Mouse (Mus musculus) embryonic facial prominence, embryonic 14.5 days (tissue): ENCODE measurements around the gene Nol3. TPM values are rescaled to one million over a fixed set of nuclear protein-coding genes. Genes with fewer than 3 reads are reported as not detected.
A peak's percentile ranks its signal among the peaks of the same experiment; 100 is the strongest.

Source experiments
- ATAC-seq: fragments of 200-750 bp; cut with Nextera tagmentation; 2 replicates; pipeline ENCODE4 v1.8.0; 2017; ENCODE audit warnings: low read depth, moderate number of reproducible peaks, moderate TSS enrichment
- DNase-seq: peaks from one replicate; pipeline ENCODE4 v3.0.0-alpha.2; 2015; ENCODE audit warnings: low spot score
- H3K27ac ChIP-seq: fragments of 300-500 bp; sonication (generic); replicated peaks from 2 replicates; pipeline ENCODE4 v1.5.1; 2014; ENCODE audit warnings: low read depth, mild to moderate bottlenecking, low read length, moderate library complexity
- H3K27me3 ChIP-seq: fragments of 300-500 bp; sonication (generic); replicated peaks from 2 replicates; pipeline ENCODE4 v1.6.1; 2014; ENCODE audit warnings: low read length; ENCODE audit not compliant: control insufficient read depth, insufficient read depth
- H3K36me3 ChIP-seq: fragments of 300-500 bp; sonication (generic); 2 replicates; pipeline ENCODE4 v1.6.1; 2014; ENCODE audit warnings: low read length, mixed read lengths; ENCODE audit not compliant: control insufficient read depth, insufficient read depth
- H3K4me1 ChIP-seq: fragments of 300-500 bp; sonication (generic); 2 replicates; pipeline ENCODE4 v1.6.1; 2014; ENCODE audit warnings: antibody characterized with exemption, low read length; ENCODE audit not compliant: control insufficient read depth, insufficient read depth
- H3K4me2 ChIP-seq: fragments of 300-500 bp; sonication (generic); 2 replicates; pipeline ENCODE4 v1.6.1; 2014; ENCODE audit warnings: low read depth, mild to moderate bottlenecking, low read length, moderate library complexity, mixed read lengths
- H3K4me3 ChIP-seq: fragments of 300-500 bp; sonication (generic); 2 replicates; pipeline ENCODE4 v1.5.1; 2014; ENCODE audit warnings: low read depth, mild to moderate bottlenecking, low read length
- H3K9ac ChIP-seq: fragments of 300-500 bp; sonication (generic); 2 replicates; pipeline ENCODE4 v1.6.1; 2014; ENCODE audit warnings: low read depth, mild to moderate bottlenecking, low read length, moderate library complexity, mixed read lengths
- H3K9me3 ChIP-seq: fragments of 300-500 bp; sonication (generic); 2 replicates; pipeline ENCODE4 v1.6.1; 2016; ENCODE audit warnings: low read length; ENCODE audit not compliant: control insufficient read depth
- WGBS: fragments of 180-500 bp; shearing (Covaris S2); extraction: QIAGEN DNeasy Blood & Tissue Kit; methylation state at CpG from one replicate; pipeline ENCODE4 v1.1.7; 2014; 5-methylcytosine and 5-hydroxymethylcytosine counted together
- polyA plus RNA-seq: library from polyadenylated mRNA; unstranded; fragments of >200 nt; fragmentation: Nextera tagmentation; extraction: Ambion mirVana; gene quantifications from 2 replicates; pipeline ENCODE4 v1.2.1, GENCODE M21; 2014

Gene Nol3
- polyA plus RNA-seq, 1 experiment from 2014 or later = 5.4 TPM

GRCm38 (mm10) chr8:105297511-105298192 is 21.7 kb downstream of the Nol3 start, which contains the start of gene E2f4:
E2f4 (plus strand) TSS chr8:105297663.
- Histone ChIP-seq H3K4me2 (peak within 1 kb of the TSS; percentile 81), H3K27me3 (no peaks in the 10 kb centered on the region), H3K9ac (peak within 1 kb of the TSS; percentile 91), H3K9me3 (no peaks in the 10 kb centered on the region), H3K36me3 (peaks cover 37% of the 10 kb centered on the region), H3K4me1 (peaks cover 15% of the 10 kb centered on the region), H3K27ac (peak within 1 kb of the TSS; percentile 74), H3K4me3 (peak within 1 kb of the TSS; percentile 96)
- DNase-seq = peak; percentile 97
- under 1% methylated on average over 43 of the region's 58 CpGs for WGBS
- ATAC-seq = peak; percentile 94

GRCm38 (mm10) chr8:105298351-105299252 is 22.7 kb downstream of the Nol3 start:
- peaks cover 15% of the 10 kb centered on the region for H3K4me1 ChIP-seq
- H3K9ac ChIP-seq = peak overlapping the region; percentile 91
- WGBS = 51% methylated on average over 16 of the region's 18 CpGs
- H3K27ac ChIP-seq = no peak overlapping the region
- DNase-seq (no peak), ATAC-seq (no peak)
- H3K4me2 ChIP-seq = peak overlapping the region; percentile 81
- no peaks in the 10 kb centered on the region for H3K9me3 ChIP-seq
- H3K4me3 ChIP-seq = peak overlapping the region; percentile 96
- peaks cover 46% of the 10 kb centered on the region for H3K36me3 ChIP-seq
- H3K27me3 ChIP-seq = no peaks in the 10 kb centered on the region

GRCm38 (mm10) chr8:105299962-105300361 is 24.0 kb downstream of the Nol3 start:
- Histone ChIP-seq H3K9ac (no peak overlapping the region), H3K9me3 (no peaks in the 10 kb centered on the region), H3K4me2 (no peak overlapping the region), H3K27me3 (no peaks in the 10 kb centered on the region), H3K4me1 (peaks cover 18% of the 10 kb centered on the region), H3K36me3 (peaks cover 57% of the 10 kb centered on the region), H3K27ac (no peak overlapping the region), H3K4me3 (no peak overlapping the region)
- ATAC-seq (no peak), DNase-seq (no peak)
- 93% methylated on average over 8 of the region's 8 CpGs for WGBS

GRCm38 (mm10) chr8:105303396-105303795 is 27.5 kb downstream of the Nol3 start:
- Histone ChIP-seq H3K36me3 (peaks cover 69% of the 10 kb centered on the region), H3K9ac (no peak overlapping the region), H3K4me2 (no peak overlapping the region), H3K4me3 (no peak overlapping the region), H3K4me1 (peaks cover 18% of the 10 kb centered on the region), H3K27me3 (no peaks in the 10 kb centered on the region), H3K9me3 (no peaks in the 10 kb centered on the region), H3K27ac (no peak overlapping the region)
- WGBS = 84% methylated on average over 8 of the region's 8 CpGs
- no peak for ATAC-seq
- DNase-seq = no peak

GRCm38 (mm10) chr8:105303874-105304273 is 27.9 kb downstream of the Nol3 start:
- DNase-seq (no peak), ATAC-seq (no peak)
- H3K27ac ChIP-seq = no peak overlapping the region

GRCm38 (mm10) chr8:105304325-105305210 is 28.6 kb downstream of the Nol3 start:
- DNase-seq = peak; percentile 56
- 57% methylated on average over 9 of the region's 9 CpGs for WGBS
- no peaks in the 10 kb centered on the region for H3K9me3 ChIP-seq
- no peak overlapping the region for H3K4me3 ChIP-seq
- ATAC-seq = peak; percentile 5; the same call in 1 of the 2 replicates
- H3K27ac ChIP-seq = peak overlapping the region; percentile 82
- peak overlapping the region; percentile 80; the same call in 1 of the 2 replicates for H3K4me2 ChIP-seq
- H3K36me3 ChIP-seq = peaks cover 70% of the 10 kb centered on the region
- H3K27me3 ChIP-seq = no peaks in the 10 kb centered on the region
- peaks cover 11% of the 10 kb centered on the region for H3K4me1 ChIP-seq
- H3K9ac ChIP-seq = no peak overlapping the region

More at GRCm38 (mm10) chr8:105303874-105304273, 27.9 kb downstream of the Nol3 start:
- H3K4me1 ChIP-seq = peaks cover 13% of the 10 kb centered on the region
- H3K4me3 ChIP-seq = no peak overlapping the region
- peaks cover 70% of the 10 kb centered on the region for H3K36me3 ChIP-seq
- no peak overlapping the region for H3K4me2 ChIP-seq
- no peak overlapping the region for H3K9ac ChIP-seq
- no peaks in the 10 kb centered on the region for H3K9me3 ChIP-seq
- 72% methylated on average over 9 of the region's 9 CpGs for WGBS
- no peaks in the 10 kb centered on the region for H3K27me3 ChIP-seq

GRCm38 (mm10) chr8:105305211-105306145 is 29.5 kb downstream of the Nol3 start, which contains the start of gene Elmo3:
Elmo3 (plus strand) TSS chr8:105305601.
- peak; percentile 85 for DNase-seq
- Histone ChIP-seq H3K4me3 (peak within 1 kb of the TSS; percentile 41), H3K36me3 (peaks cover 70% of the 10 kb centered on the region), H3K4me1 (peaks cover 11% of the 10 kb centered on the region), H3K9me3 (no peaks in the 10 kb centered on the region), H3K27me3 (no peaks in the 10 kb centered on the region), H3K27ac (peak within 1 kb of the TSS; percentile 82), H3K9ac (peak within 1 kb of the TSS; percentile 61), H3K4me2 (peak within 1 kb of the TSS; percentile 80)
- ATAC-seq = peak; percentile 90
- 4% methylated on average over 25 of the region's 30 CpGs for WGBS
